Comparison of ENCODE assay signal across 7 mouse cellular contexts in the genomic region with DNA sequence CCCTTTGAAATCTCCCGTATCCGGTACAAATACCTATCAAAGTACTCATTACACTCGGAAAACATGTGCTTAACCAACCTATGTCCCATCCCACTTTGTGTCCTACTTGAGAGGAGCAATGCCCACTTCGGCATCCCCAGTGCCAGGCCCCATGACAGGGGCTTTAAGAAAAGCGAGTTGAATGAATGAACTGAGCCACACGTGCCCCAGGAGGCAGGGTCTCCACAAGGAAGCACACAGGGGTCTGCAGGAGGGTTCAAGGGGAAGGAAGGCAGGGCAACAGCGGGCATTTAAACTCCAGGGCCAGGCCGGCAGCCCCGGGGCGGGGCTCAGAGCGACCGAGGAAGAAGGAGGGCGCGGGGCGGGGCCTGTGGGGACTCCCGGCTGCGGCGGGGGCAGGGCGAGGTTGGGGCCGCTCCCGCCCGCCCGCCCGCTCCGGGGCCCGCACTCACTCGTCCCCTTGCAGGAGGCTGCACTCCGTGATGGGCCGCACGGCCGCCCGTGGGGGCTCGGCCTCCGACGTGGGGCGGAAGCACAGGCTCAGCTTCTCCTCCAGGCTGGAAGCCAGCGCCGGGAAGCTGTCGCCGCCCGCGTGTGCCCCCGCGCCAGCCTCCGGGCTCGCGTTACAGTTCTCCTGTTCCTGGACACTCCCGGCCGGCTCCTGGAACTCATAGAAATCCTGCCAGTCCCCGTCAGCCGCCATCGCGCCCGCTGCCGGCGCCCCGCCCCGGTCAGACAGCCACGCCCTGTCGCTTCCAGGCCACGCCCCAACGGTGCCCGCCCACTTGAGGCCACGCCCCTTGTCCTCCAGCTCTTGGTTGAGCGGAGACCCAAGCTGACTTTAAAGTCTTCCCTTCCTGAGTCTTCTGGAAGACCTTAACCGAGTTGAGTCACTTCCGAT. TPM values are rescaled to one million over a fixed set of nuclear protein-coding genes. Genes with fewer than 3 reads are reported as not detected.
A peak's percentile ranks its signal among the peaks of the same experiment; 100 is the strongest.
DNase-seq lines count a peak whose midpoint lies in the region; ATAC-seq lines count a peak whose summit lies in the region.

A gene (minus strand): TSS at position 772 of the 901 bp plus-strand sequence.

- no peaks in the 10 kb centered on the region for H3K27me3 ChIP-seq in embryonic facial prominence, embryonic 11.5 days (ENCODE audit: control insufficient read depth, insufficient read depth, low read length)
- H3K27me3 ChIP-seq in limb, embryonic 11.5 days (ENCODE audit: control insufficient read depth, insufficient read depth, low read length) = no peaks in the 10 kb centered on the region
- H3K27me3 ChIP-seq in midbrain, embryonic 14.5 days (ENCODE audit: control insufficient read depth, insufficient read depth, low read length) = no peaks in the 10 kb centered on the region

- H3K4me2 ChIP-seq in embryonic facial prominence, embryonic 11.5 days (ENCODE audit: low read depth, low read length) = peak within 1 kb of the TSS; percentile 61
- peak within 1 kb of the TSS; percentile 59 for H3K4me2 ChIP-seq in limb, embryonic 11.5 days (ENCODE audit: low read depth, severe bottlenecking)
- peak within 1 kb of the TSS; percentile 66 for H3K4me2 ChIP-seq in midbrain, embryonic 14.5 days (ENCODE audit: low read length)

- WGBS in embryonic facial prominence, embryonic 11.5 days = under 1% methylated on average over 39 of the region's 67 CpGs
- 2% methylated on average over 41 of the region's 67 CpGs for WGBS in limb, embryonic 11.5 days
- WGBS in midbrain, embryonic 14.5 days = under 1% methylated on average over 60 of the region's 67 CpGs

- peak; percentile 99 for DNase-seq in adrenal gland, postnatal 10 days
- DNase-seq in embryonic facial prominence, embryonic 11.5 days (ENCODE audit: low spot score) = peak; percentile 91
- peak; percentile 99 for DNase-seq in heart, adult 11 months
- DNase-seq in kidney, adult 18-20 months = peak; percentile 98
- DNase-seq in limb, embryonic 11.5 days (ENCODE audit: low spot score) = peak; percentile 96
- peak; percentile 85 for DNase-seq in midbrain, embryonic 14.5 days
- peak; percentile 89 to 97 for DNase-seq in spleen, adult 18-20 months

- H3K9ac ChIP-seq in embryonic facial prominence, embryonic 11.5 days (replicated peaks; ENCODE audit: low read length) = peak within 1 kb of the TSS; percentile 78
- H3K9ac ChIP-seq in limb, embryonic 11.5 days (ENCODE audit: low read length) = peak within 1 kb of the TSS; percentile 84
- peak within 1 kb of the TSS; percentile 75 for H3K9ac ChIP-seq in midbrain, embryonic 14.5 days (replicated peaks; ENCODE audit: low read length)

- peak within 1 kb of the TSS; percentile 86; the same call in 1 of the 2 replicates for H3K27ac ChIP-seq in embryonic facial prominence, embryonic 11.5 days (replicated peaks; ENCODE audit: low read depth, low read length)
- peak within 1 kb of the TSS; percentile 87 for H3K27ac ChIP-seq in limb, embryonic 11.5 days (replicated peaks; ENCODE audit: low read depth, low read length)
- peak within 1 kb of the TSS; percentile 76 for H3K27ac ChIP-seq in midbrain, embryonic 14.5 days (replicated peaks; ENCODE audit: low read depth, low read length)

- H3K9me3 ChIP-seq in embryonic facial prominence, embryonic 11.5 days (replicated peaks; ENCODE audit: control insufficient read depth, low read length) = no peaks in the 10 kb centered on the region
- no peaks in the 10 kb centered on the region for H3K9me3 ChIP-seq in limb, embryonic 11.5 days (ENCODE audit: control insufficient read depth, low read length)
- no peaks in the 10 kb centered on the region for H3K9me3 ChIP-seq in midbrain, embryonic 14.5 days (ENCODE audit: control insufficient read depth, low read length)

- H3K36me3 ChIP-seq in embryonic facial prominence, embryonic 11.5 days (replicated peaks; ENCODE audit: control insufficient read depth, insufficient read depth, low read depth, low read length) = no peaks in the 10 kb centered on the region
- no peaks in the 10 kb centered on the region for H3K36me3 ChIP-seq in limb, embryonic 11.5 days (ENCODE audit: control insufficient read depth, insufficient read depth, low read length)
- H3K36me3 ChIP-seq in midbrain, embryonic 14.5 days (ENCODE audit: control insufficient read depth, insufficient read depth, low read length) = no peaks in the 10 kb centered on the region

- peak within 1 kb of the TSS; percentile 69 for H3K4me3 ChIP-seq in embryonic facial prominence, embryonic 11.5 days (ENCODE audit: low read depth, low read length)
- peak within 1 kb of the TSS; percentile 73 for H3K4me3 ChIP-seq in limb, embryonic 11.5 days (ENCODE audit: low read depth, low read length)
- peak within 1 kb of the TSS; percentile 83 for H3K4me3 ChIP-seq in midbrain, embryonic 14.5 days (replicated peaks; ENCODE audit: low read depth, low read length)

- no peaks in the 10 kb centered on the region for H3K4me1 ChIP-seq in embryonic facial prominence, embryonic 11.5 days (ENCODE audit: control insufficient read depth, insufficient read depth, low read length)
- no peaks in the 10 kb centered on the region for H3K4me1 ChIP-seq in limb, embryonic 11.5 days (ENCODE audit: control insufficient read depth, insufficient read depth, low read length)
- peaks cover 8% of the 10 kb centered on the region; the same call in 1 of the 2 replicates for H3K4me1 ChIP-seq in midbrain, embryonic 14.5 days (ENCODE audit: control insufficient read depth, insufficient read depth, low read length)

- peak; percentile 93 for ATAC-seq in embryonic facial prominence, embryonic 11.5 days (replicated peaks; ENCODE audit: insufficient number of reproducible peaks, low FRiP score, low TSS enrichment, low read depth)
- ATAC-seq in limb, embryonic 11.5 days (ENCODE audit: insufficient number of reproducible peaks, low FRiP score, low TSS enrichment, low read depth) = peak; percentile 94
- peak; percentile 93 for ATAC-seq in midbrain, embryonic 14.5 days (ENCODE audit: low FRiP score, low TSS enrichment)

RNA-seq across cellular contexts. Expression of the gene that starts here (rescaled TPM):
- total RNA-seq in adrenal gland, postnatal 10 days (2021) = 10 to 100 TPM; 36.7 to 45.4 TPM
- polyA plus RNA-seq in embryonic facial prominence, embryonic 11.5 days (2014; fragmentation: Nextera tagmentation; extraction: Ambion mirVana) = 46.0 and 46.1 TPM in 2 replicates
- 36.9 and 44.3 TPM in 2 replicates for polyA plus RNA-seq in limb, embryonic 11.5 days (2014; fragmentation: Nextera tagmentation; extraction: Ambion mirVana)
- polyA plus RNA-seq in midbrain, embryonic 14.5 days (2014; fragmentation: Nextera tagmentation; extraction: Ambion mirVana) = 44.5 and 51.0 TPM in 2 replicates

Comparison
In these comparisons a context has a peak if more than half of its experiments do, and no peak if none do; other contexts are left out.
1. Peak in every context shown above with its lines: DNase-seq, ATAC-seq, H3K4me3 ChIP-seq and H3K27ac ChIP-seq.